Mouse (Mus musculus) forebrain, embryonic 11.5 days (tissue): ENCODE data around the gene Gpr137c. TPM values are rescaled to one million over a fixed set of nuclear protein-coding genes. Genes with fewer than 3 reads are reported as not detected.

ENCODE experiments used
- ATAC-seq: fragments of 200-750 bp; cut with Nextera tagmentation; replicated peaks from 2 replicates; pipeline ENCODE4 v1.8.0; 2017; ENCODE audit warnings: moderate TSS enrichment; ENCODE audit not compliant: low FRiP score
- DNase-seq: peaks from one replicate; pipeline ENCODE4 v3.0.0-alpha.2; 2017; ENCODE audit warnings: low spot score
- H3K27ac ChIP-seq: fragments of 300-500 bp; sonication (generic); 2 replicates; pipeline ENCODE4 v1.5.1; 2014; ENCODE audit warnings: low read depth, low read length
- H3K27me3 ChIP-seq: fragments of 300-500 bp; sonication (generic); 2 replicates; pipeline ENCODE4 v1.6.1; 2014; ENCODE audit warnings: mild to moderate bottlenecking, low read length, mixed read lengths; ENCODE audit not compliant: control insufficient read depth, insufficient read depth
- H3K36me3 ChIP-seq: fragments of 300-500 bp; sonication (generic); 2 replicates; pipeline ENCODE4 v1.6.1; 2014; ENCODE audit warnings: mild to moderate bottlenecking, low read length, moderate library complexity, mixed read lengths; ENCODE audit not compliant: control insufficient read depth, insufficient read depth
- H3K4me1 ChIP-seq: fragments of 300-500 bp; sonication (generic); replicated peaks from 2 replicates; pipeline ENCODE4 v1.6.1; 2014; ENCODE audit warnings: low read length, mixed read lengths; ENCODE audit not compliant: control insufficient read depth, insufficient read depth
- H3K4me2 ChIP-seq: fragments of 300-500 bp; sonication (generic); 2 replicates; pipeline ENCODE4 v1.6.1; 2014; ENCODE audit warnings: low read depth, mild to moderate bottlenecking, low read length, moderate library complexity, mixed read lengths; ENCODE audit not compliant: severe bottlenecking
- H3K4me3 ChIP-seq: fragments of 300-500 bp; sonication (generic); 2 replicates; pipeline ENCODE4 v1.5.1; 2014; ENCODE audit warnings: low read depth, low read length
- H3K9ac ChIP-seq: fragments of 300-500 bp; sonication (generic); 2 replicates; pipeline ENCODE4 v1.6.1; 2014; ENCODE audit warnings: low read length
- H3K9me3 ChIP-seq: fragments of 300-500 bp; sonication (generic); 2 replicates; pipeline ENCODE4 v1.6.1; 2016; ENCODE audit warnings: low read length, mixed read lengths; ENCODE audit not compliant: control insufficient read depth
- WGBS: fragments of 180-500 bp; shearing (Covaris S2); extraction: QIAGEN DNeasy Blood & Tissue Kit; methylation state at CpG from one replicate; pipeline ENCODE4 v1.1.7; 2014; 5-methylcytosine and 5-hydroxymethylcytosine counted together
- polyA plus RNA-seq: library from polyadenylated mRNA; unstranded; fragments of >200 nt; fragmentation: Nextera tagmentation; extraction: Ambion mirVana; gene quantifications from 2 replicates; pipeline ENCODE4 v1.2.1, GENCODE M21; 2014

Gpr137c gene
- polyA plus RNA-seq, 1 experiment from 2014 or later: 10.5 TPM

DNA sequence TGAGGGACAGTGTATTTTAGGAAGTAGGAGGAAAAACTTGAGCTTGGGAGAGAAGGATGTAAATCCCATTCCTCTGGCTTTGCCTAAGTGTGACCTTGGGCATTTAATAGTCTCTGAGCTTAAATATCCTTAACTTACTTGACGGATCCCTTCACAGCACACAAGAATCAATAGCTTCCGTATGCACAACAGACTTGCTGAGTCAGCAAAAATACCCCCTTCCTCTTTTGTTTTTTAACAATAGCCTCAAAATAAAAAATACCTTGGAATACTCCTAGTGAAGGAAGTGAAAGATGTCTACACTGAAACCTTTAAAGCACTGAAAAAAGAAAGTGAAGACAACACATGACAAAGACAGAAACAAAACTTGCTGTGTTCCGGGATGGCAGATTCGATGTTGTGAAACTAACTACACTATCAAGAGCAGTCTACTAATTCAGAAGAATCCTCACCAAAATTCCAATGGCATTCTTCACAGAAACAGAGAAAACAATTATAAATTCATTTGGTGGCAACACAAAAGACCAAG is 32.1 kb downstream of the Gpr137c start:
- Histone ChIP-seq H3K9ac (no peak overlapping the region), H3K27ac (no peak overlapping the region), H3K4me3 (no peak overlapping the region), H3K4me2 (no peak overlapping the region), H3K36me3 (peaks cover 2% of the 10 kb centered on the region; the same call in 1 of the 2 replicates), H3K4me1 (no peaks in the 10 kb centered on the region), H3K9me3 (no peaks in the 10 kb centered on the region), H3K27me3 (no peaks in the 10 kb centered on the region)
- DNase-seq: no peak
- 89% methylated on average over 4 of the region's 4 CpGs for WGBS
- ATAC-seq: no peak

DNA sequence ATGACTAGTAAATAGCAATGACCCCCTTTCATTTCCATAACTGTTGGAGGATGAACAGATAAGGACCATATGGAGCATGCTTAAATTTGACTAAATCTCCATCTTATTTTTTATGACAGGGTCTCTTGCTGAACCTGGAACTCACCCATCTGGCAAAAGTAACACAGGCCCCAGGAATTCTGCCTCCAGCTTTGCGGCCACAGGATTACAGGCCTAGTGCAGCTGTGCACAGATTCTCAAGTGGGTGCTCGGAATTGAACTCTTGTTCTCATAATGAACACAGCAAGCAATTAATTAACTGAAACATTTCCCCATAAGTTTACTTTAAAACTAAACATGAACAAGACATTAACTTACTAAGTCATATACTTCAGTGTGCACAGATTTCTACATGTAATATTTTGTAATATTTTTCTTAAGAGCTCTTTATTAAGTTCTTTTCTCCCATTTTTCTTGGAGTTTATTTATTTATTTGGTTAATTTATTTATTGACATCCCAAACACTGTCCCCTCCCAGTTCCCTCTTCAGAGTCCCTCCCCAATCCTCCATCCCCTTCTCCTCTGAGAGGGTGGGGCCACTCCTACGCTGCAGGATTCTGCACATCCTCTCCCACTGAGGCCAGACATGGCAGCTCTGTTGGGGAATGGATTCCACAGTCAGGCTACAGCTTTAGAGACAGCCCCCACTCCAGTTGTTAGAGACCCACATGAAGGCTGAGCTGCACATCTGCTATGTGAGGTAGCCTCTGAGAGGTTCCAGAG is 44.5 kb downstream of the Gpr137c start:
- DNase-seq (no peak), ATAC-seq (no peak)
- Histone ChIP-seq H3K27ac (no peak overlapping the region), H3K4me2 (no peak overlapping the region), H3K4me1 (no peaks in the 10 kb centered on the region), H3K36me3 (no peaks in the 10 kb centered on the region), H3K27me3 (no peaks in the 10 kb centered on the region), H3K9ac (no peak overlapping the region), H3K9me3 (no peaks in the 10 kb centered on the region), H3K4me3 (no peak overlapping the region)
- 90% methylated on average over 3 of the region's 3 CpGs for WGBS

DNA sequence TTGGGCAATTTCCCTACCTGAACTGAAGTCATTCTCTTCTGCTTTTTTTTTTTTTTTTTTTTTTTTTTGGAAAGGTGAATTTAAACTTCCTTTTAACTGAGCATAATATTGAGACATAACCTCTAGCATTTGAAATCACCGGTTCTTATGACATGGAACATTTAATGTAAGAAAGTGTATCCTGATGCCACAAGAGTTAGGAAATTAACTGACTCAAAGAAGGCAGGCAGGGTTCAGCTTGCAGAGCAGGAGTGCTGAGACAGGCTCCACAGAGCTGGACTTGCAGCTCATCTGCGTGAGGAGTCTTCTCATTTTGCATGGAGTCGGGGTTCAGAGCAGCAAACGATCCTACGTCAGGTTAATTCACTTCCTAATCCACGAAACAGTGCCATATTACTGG is 56.3 kb downstream of the Gpr137c start:
- no peaks in the 10 kb centered on the region for H3K4me1 ChIP-seq
- no peaks in the 10 kb centered on the region for H3K27me3 ChIP-seq
- ATAC-seq (no peak), DNase-seq (no peak)
- no peaks in the 10 kb centered on the region; the same call in 1 of the 2 replicates for H3K36me3 ChIP-seq
- WGBS: 93% methylated on average over 6 of the region's 6 CpGs
- H3K4me3 ChIP-seq: no peak overlapping the region
- H3K9me3 ChIP-seq: no peaks in the 10 kb centered on the region
- H3K4me2 ChIP-seq: no peak overlapping the region
- no peak overlapping the region for H3K9ac ChIP-seq
- H3K27ac ChIP-seq: no peak overlapping the region

DNA sequence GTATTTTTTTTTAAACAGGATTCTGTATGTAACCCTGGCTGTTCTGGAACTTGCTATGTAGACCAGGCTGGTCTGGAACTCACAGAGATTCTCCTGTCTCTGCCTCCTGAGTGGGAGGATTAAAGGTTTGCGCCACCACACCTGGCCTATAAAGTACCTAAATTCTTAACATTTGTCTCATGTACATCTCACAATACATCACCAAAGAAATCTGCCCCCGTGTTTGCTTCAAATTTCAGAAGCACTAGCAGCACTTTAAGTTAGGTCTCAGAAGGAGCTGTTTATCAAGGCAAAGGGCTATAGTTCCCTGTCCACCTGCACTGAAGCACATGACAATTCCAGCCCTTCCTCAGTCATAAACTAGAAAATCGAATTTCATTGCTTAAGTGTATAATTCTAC is 62.5 kb downstream of the Gpr137c start:
- no peaks in the 10 kb centered on the region for H3K9me3 ChIP-seq

DNA sequence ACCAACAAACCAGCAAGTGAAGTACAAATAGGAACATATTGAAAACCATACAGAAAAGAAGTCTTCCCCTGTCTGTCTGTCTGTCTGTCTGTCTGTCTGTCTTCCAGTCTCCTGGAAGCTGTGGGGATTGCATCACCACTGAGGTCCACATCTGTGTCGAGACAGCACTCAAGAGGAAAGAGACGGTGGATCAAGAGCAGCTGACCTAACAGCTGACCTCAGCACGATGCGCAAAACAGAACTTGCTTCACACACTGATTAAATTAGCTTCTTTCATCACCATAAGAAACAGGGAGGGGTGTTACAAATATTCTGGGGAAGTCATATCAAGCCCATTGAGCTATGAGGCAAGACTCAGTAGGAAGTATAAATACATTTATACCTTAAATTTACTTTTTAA is 72.1 kb downstream of the Gpr137c start:
- no peak overlapping the region for H3K4me3 ChIP-seq
- H3K36me3 ChIP-seq: no peaks in the 10 kb centered on the region
- no peaks in the 10 kb centered on the region for H3K4me1 ChIP-seq
- DNase-seq (no peak), ATAC-seq (no peak)
- H3K27me3 ChIP-seq: no peaks in the 10 kb centered on the region
- no peaks in the 10 kb centered on the region for H3K9me3 ChIP-seq
- no peak overlapping the region for H3K27ac ChIP-seq
- WGBS: 82% methylated on average over 4 of the region's 4 CpGs
- H3K4me2 ChIP-seq: no peak overlapping the region
- H3K9ac ChIP-seq: no peak overlapping the region

More for the DNA sequence above, 62.5 kb downstream of the Gpr137c start:
- no peaks in the 10 kb centered on the region for H3K4me1 ChIP-seq
- ATAC-seq (no peak), DNase-seq (no peak)
- no peak overlapping the region for H3K4me3 ChIP-seq
- no peak overlapping the region for H3K4me2 ChIP-seq
- no peak overlapping the region for H3K27ac ChIP-seq
- no peaks in the 10 kb centered on the region for H3K27me3 ChIP-seq
- H3K36me3 ChIP-seq: no peaks in the 10 kb centered on the region; the same call in 1 of the 2 replicates
- no peak overlapping the region for H3K9ac ChIP-seq
- 89% methylated on average over 3 of the region's 3 CpGs for WGBS

DNA sequence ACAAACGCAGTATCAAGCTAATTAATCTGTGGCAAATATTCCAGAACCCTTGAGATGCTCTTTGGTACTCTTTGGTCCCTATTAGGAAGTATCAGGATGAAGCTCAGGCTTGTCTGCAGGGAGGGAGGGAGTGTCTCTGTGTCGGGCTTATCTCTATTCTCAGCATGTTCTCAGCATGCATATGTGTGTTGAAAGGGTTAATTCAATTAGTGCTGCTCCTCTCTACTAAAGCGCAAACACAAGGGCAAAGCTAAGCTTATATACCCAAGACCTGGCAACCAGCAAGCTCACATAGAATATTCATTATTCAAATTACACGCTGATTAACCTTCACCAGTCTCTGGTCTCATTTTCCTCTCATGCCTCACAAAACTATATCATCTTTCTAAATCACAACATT is 84.4 kb downstream of the Gpr137c start:
- Histone ChIP-seq H3K27ac (no peak overlapping the region), H3K27me3 (no peaks in the 10 kb centered on the region), H3K9ac (no peak overlapping the region), H3K9me3 (no peaks in the 10 kb centered on the region), H3K4me3 (no peak overlapping the region), H3K36me3 (no peaks in the 10 kb centered on the region; the same call in 1 of the 2 replicates), H3K4me2 (no peak overlapping the region), H3K4me1 (no peaks in the 10 kb centered on the region)
- ATAC-seq: no peak; the same call in 1 of the 2 replicates
- no peak for DNase-seq
- WGBS: 59% methylated on average over 4 of the region's 4 CpGs

DNA sequence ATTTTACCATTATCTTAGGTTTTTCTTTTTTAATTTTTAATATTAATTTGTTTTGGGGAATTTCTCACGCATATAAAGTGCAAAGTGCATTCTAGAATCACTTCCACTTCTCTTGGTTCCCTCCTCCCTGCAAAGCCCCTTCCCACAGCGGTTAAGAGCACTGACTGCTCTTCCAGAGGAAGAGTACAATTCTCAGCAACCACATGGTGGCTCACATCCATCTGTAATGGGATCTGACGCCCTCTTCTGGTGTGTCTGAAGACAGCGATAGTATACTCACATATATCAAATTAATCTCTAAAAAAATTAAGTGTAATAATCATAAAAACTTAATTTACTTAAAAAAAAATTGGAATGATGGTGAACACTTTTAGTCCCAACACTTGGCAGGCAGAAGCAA is 84.9 kb downstream of the Gpr137c start:
- Histone ChIP-seq H3K27ac (no peak overlapping the region), H3K4me2 (no peak overlapping the region), H3K9ac (no peak overlapping the region), H3K4me3 (no peak overlapping the region), H3K27me3 (no peaks in the 10 kb centered on the region), H3K36me3 (no peaks in the 10 kb centered on the region; the same call in 1 of the 2 replicates), H3K4me1 (no peaks in the 10 kb centered on the region), H3K9me3 (no peaks in the 10 kb centered on the region)
- ATAC-seq (no peak), DNase-seq (no peak)
- whole genome bisulfite sequencing: 59% methylated on average over 4 of the region's 4 CpGs

DNA sequence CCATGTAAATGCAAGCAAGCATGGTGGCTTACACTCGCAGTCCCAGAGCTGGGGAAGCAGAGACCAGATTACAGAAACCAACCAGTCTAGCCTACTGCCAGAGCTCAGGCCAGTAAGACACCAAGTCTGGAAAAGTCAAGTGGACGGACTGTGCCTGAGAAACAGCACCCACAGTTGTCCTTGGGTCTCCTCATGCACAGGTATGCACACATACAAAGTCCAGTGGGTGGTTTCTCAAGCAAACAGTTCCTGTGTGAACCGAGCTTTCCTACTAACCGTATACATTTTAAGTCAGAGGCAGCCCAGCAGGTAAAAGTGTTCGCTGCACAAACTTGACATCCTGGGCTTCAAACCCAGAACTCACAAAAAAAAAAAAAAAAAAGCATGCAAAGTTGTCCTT is 86.3 kb downstream of the Gpr137c start:
- H3K27me3 ChIP-seq: no peaks in the 10 kb centered on the region
- no peak overlapping the region for H3K9ac ChIP-seq
- H3K4me1 ChIP-seq: no peaks in the 10 kb centered on the region
- no peak overlapping the region for H3K27ac ChIP-seq
- DNase-seq (no peak), ATAC-seq (no peak)
- H3K4me3 ChIP-seq: no peak overlapping the region
- no peak overlapping the region for H3K4me2 ChIP-seq
- WGBS: 93% methylated on average over 5 of the region's 5 CpGs
- no peaks in the 10 kb centered on the region for H3K9me3 ChIP-seq
- H3K36me3 ChIP-seq: no peaks in the 10 kb centered on the region; the same call in 1 of the 2 replicates
